Mouse (Mus musculus) small intestine, adult 2 months (tissue): ENCODE results near the gene Atpif1.

Experiments used
- CTCF ChIP-seq: fragments of 200-500 bp; IDR thresholded peaks from 2 replicates; pipeline ENCODE4 v1.5.1; 2012; ENCODE audit warnings: low read depth, mild to moderate bottlenecking, control low read depth, inconsistent platforms, low read length, moderate library complexity, mixed read lengths; ENCODE audit not compliant: insufficient replicate concordance, insufficient read length; ENCODE audit errors: extremely low read depth
- POLR2A ChIP-seq: fragments of 200-500 bp; IDR thresholded peaks from 2 replicates; pipeline ENCODE4 v1.6.1; 2012; ENCODE audit warnings: low read depth, mild to moderate bottlenecking, control low read depth, inconsistent platforms, low read length, moderate library complexity

DNA sequence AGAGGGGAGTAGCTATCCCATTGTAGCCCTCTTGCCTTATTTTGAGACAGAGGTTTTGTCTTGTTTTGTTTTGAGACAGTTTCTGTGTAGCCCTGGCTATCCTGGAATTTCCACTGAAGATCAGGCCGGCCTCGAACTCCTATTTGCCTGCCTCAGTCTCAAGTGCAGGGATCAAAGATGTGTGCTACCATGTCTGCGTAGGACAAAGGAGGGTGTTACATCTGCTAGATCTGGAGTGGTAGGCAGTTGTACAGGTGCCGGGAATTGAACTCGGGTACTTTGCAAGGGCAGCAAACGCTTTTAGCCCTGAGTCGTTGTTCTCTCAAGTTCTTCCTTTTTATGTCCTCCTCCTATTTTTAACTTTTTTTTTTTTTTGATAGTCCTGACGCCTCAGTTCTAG, 42.4 kb downstream of the Atpif1 start:
- TF ChIP-seq CTCF, result no peak
- TF ChIP-seq POLR2A, result no peak
